Mouse (Mus musculus): ENCODE measurements around the gene Prpf19.

Prpf19 gene

GRCm38 (mm10) chr19:10914291-10914690 is 19.3 kb downstream of the Prpf19 start:
- CTCF ChIA-PET = interaction anchor here in 1 of 4 experiments (0.9 to 1.9 kb wide), 3 partner anchors 10 to 65 kb away, joined by 5 to 6 read pairs (median 5); partner anchors contain the start of gene Ptgdr2
- POLR2A ChIA-PET = interaction anchor here in 3 of 4 experiments (0.6 to 3.4 kb wide), 13 partner anchors 9 to 1032 kb away, joined by 3 to 13 read pairs (median 4); partner anchors contain the start of genes Ccdc86 (in 2 of the 3), Prpf19 (in 1 of the 3), Ptgdr2 (in 1 of the 3) and Tmem109 (in 1 of the 3)

GRCm38 (mm10) chr19:10914870-10915269 is 19.8 kb downstream of the Prpf19 start:
- POLR2A ChIA-PET = interaction anchor here in 3 of 4 experiments (0.6 to 3.4 kb wide), 12 partner anchors 10 to 1031 kb away, joined by 3 to 13 read pairs (median 4); partner anchors contain the start of genes Ccdc86 (in 2 of the 3), Prpf19 (in 1 of the 3), Ptgdr2 (in 1 of the 3) and Tmem109 (in 1 of the 3)

GRCm38 (mm10) chr19:10916506-10916905 is 21.5 kb downstream of the Prpf19 start:
- POLR2A ChIA-PET = interaction anchor here in 3 of 4 experiments (0.7 to 3.4 kb wide), 13 partner anchors 8 to 782 kb away, joined by 3 to 13 read pairs (median 4); partner anchors contain the start of genes Prpf19 (in 2 of the 3) and Ccdc86 (in 1 of the 3)

More at GRCm38 (mm10) chr19:10914870-10915269, 19.8 kb downstream of the Prpf19 start:
- CTCF ChIA-PET = interaction anchor here in 2 of 4 experiments (0.6 to 1.9 kb wide), 5 partner anchors 10 to 200 kb away, joined by 3 to 6 read pairs (median 5); partner anchors contain the start of gene Ptgdr2 (in 1 of the 2)

GRCm38 (mm10) chr19:10918321-10918991 is 23.4 kb downstream of the Prpf19 start:
- POLR2A ChIA-PET = interaction anchor here in 2 of 4 experiments (0.8 to 2.2 kb wide), 6 partner anchors 10 to 31 kb away, joined by 3 to 7 read pairs (median 4); partner anchors contain the start of gene Ccdc86 (in 2 of the 2)
- CTCF ChIA-PET = interaction anchor here in 2 of 4 experiments (0.8 to 1.5 kb wide), 4 partner anchors 9 to 209 kb away, joined by 3 to 6 read pairs (median 4); no protein-coding TSS in a partner anchor

More at GRCm38 (mm10) chr19:10916506-10916905, 21.5 kb downstream of the Prpf19 start:
- CTCF ChIA-PET = interaction anchor here in 3 of 4 experiments (0.6 to 1.6 kb wide), 7 partner anchors 9 to 202 kb away, joined by 3 to 8 read pairs (median 3); no protein-coding TSS in a partner anchor

- ChIA-PET POLR2A (interaction anchor here in 2 of 4 experiments (1.3 to 2.2 kb wide), 6 partner anchors 11 to 28 kb away, joined by 5 to 8 read pairs (median 6); partner anchors contain the start of genes Ccdc86 (in 1 of the 2) and Ptgdr2 (in 1 of the 2)), CTCF (interaction anchor here in 2 of 4 experiments (0.5 to 2.0 kb wide), 5 partner anchors 12 to 280 kb away, joined by 3 to 11 read pairs (median 5); partner anchors contain the start of gene Ptgdr2 (in 1 of the 2))
Measured at GRCm38 (mm10) chr19:10920532-10920931, 25.5 kb downstream of the Prpf19 start, which contains the start of gene Zp1. Gene Zp1 (minus strand): TSS chr19:10920632.

- ChIA-PET CTCF (interaction anchor here in 2 of 4 experiments (0.6 to 2.0 kb wide), 4 partner anchors 12 to 22 kb away, joined by 3 to 11 read pairs (median 3); partner anchors contain the start of gene Ptgdr2 (in 1 of the 2)), POLR2A (interaction anchor here in 1 of 4 experiments (1.9 kb wide), 1 partner anchor 16 kb away, joined by 5 read pairs; the partner anchor contains the start of gene Ptgdr2)
Measured at GRCm38 (mm10) chr19:10921058-10921457, 26.0 kb downstream of the Prpf19 start.

GRCm38 (mm10) chr19:10924220-10924619 is 29.2 kb downstream of the Prpf19 start:
- ChIA-PET CTCF (interaction anchor here in 1 of 4 experiments (1.1 kb wide), 1 partner anchor 12 kb away, joined by 3 read pairs; no protein-coding TSS in a partner anchor), POLR2A (interaction anchor here in 2 of 4 experiments (1.0 to 1.2 kb wide), 2 partner anchors 25 kb away, joined by 3 to 4 read pairs; partner anchors contain the start of gene Ccdc86 (in 1 of the 2))

- ChIA-PET POLR2A (interaction anchor here in 2 of 4 experiments (1.1 to 1.3 kb wide), 3 partner anchors 15 to 21 kb away, joined by 3 to 4 read pairs (median 4); no protein-coding TSS in a partner anchor), CTCF (interaction anchor here in 1 of 4 experiments (1.0 kb wide), 1 partner anchor 53 kb away, joined by 4 read pairs; no protein-coding TSS in a partner anchor)
Measured at GRCm38 (mm10) chr19:10926123-10926621, 31.1 kb downstream of the Prpf19 start.

GRCm38 (mm10) chr19:10926666-10927065 is 31.6 kb downstream of the Prpf19 start:
- POLR2A ChIA-PET = interaction anchor here in 3 of 4 experiments (0.6 to 1.3 kb wide), 9 partner anchors 11 to 203 kb away, joined by 3 to 9 read pairs (median 4); partner anchors contain the start of gene Ptgdr2 (in 1 of the 3)
- CTCF ChIA-PET = interaction anchor here in 3 of 4 experiments (0.5 to 1.0 kb wide), 5 partner anchors 53 to 285 kb away, joined by 3 to 8 read pairs (median 3); no protein-coding TSS in a partner anchor

GRCm38 (mm10) chr19:10930641-10931040 is 35.6 kb downstream of the Prpf19 start:
- POLR2A ChIA-PET = interaction anchor here in 1 of 4 experiments (1.3 kb wide), 1 partner anchor 23 kb away, joined by 3 read pairs; no protein-coding TSS in a partner anchor
- CTCF ChIA-PET = interaction anchor here in 1 of 4 experiments (0.7 kb wide), 1 partner anchor 70 kb away, joined by 3 read pairs; no protein-coding TSS in a partner anchor

- POLR2A ChIA-PET = no interaction called here
- CTCF ChIA-PET = interaction anchor here in 3 of 4 experiments (0.7 to 3.4 kb wide), 6 partner anchors 26 to 226 kb away, joined by 3 to 24 read pairs (median 4); no protein-coding TSS in a partner anchor
Measured at GRCm38 (mm10) chr19:10935029-10935428, 40.0 kb downstream of the Prpf19 start.

- POLR2A ChIA-PET = interaction anchor here in 3 of 4 experiments (0.5 to 5.0 kb wide), 7 partner anchors 13 to 1075 kb away, joined by 3 to 29 read pairs (median 4); partner anchors contain the start of genes Ccdc86 (in 2 of the 3) and Prpf19 (in 1 of the 3)
- CTCF ChIA-PET = interaction anchor here (0.6 to 3.4 kb wide), 26 partner anchors 8 to 227 kb away, joined by 3 to 24 read pairs (median 3); partner anchors contain the start of genes Ccdc86 (in 1 of the 4) and Zp1 (in 1 of the 4)
Measured at GRCm38 (mm10) chr19:10936077-10936476, 41.0 kb downstream of the Prpf19 start.

- ChIA-PET POLR2A (interaction anchor here in 3 of 4 experiments (0.5 to 5.0 kb wide), 24 partner anchors 10 to 331 kb away, joined by 3 to 29 read pairs (median 3); partner anchors contain the start of genes Ccdc86 (in 2 of the 3), Prpf19 (in 1 of the 3) and Zp1 (in 1 of the 3)), CTCF (interaction anchor here (0.6 to 3.4 kb wide), 26 partner anchors 9 to 396 kb away, joined by 3 to 24 read pairs (median 4); partner anchors contain the start of genes Ccdc86 (in 1 of the 4) and Zp1 (in 1 of the 4))
Measured at GRCm38 (mm10) chr19:10937110-10937563, 42.1 kb downstream of the Prpf19 start, which contains the start of gene Ptgdr2. Gene Ptgdr2 (plus strand): TSS chr19:10937160.

GRCm38 (mm10) chr19:10938771-10939170 is 43.7 kb downstream of the Prpf19 start:
- ChIA-PET POLR2A (interaction anchor here in 2 of 4 experiments (0.6 to 5.0 kb wide), 7 partner anchors 10 to 264 kb away, joined by 3 to 29 read pairs (median 4); partner anchors contain the start of gene Ccdc86 (in 2 of the 2)), CTCF (interaction anchor here in 3 of 4 experiments (1.2 to 2.4 kb wide), 5 partner anchors 31 to 41 kb away, joined by 3 to 15 read pairs (median 11); no protein-coding TSS in a partner anchor)

- POLR2A ChIA-PET = interaction anchor here in 3 of 4 experiments (1.1 to 5.0 kb wide), 8 partner anchors 9 to 415 kb away, joined by 3 to 29 read pairs (median 3); partner anchors contain the start of genes Ccdc86 (in 2 of the 3) and Cpsf7 (in 1 of the 3)
Measured at GRCm38 (mm10) chr19:10940097-10940800, 45.2 kb downstream of the Prpf19 start.

More at GRCm38 (mm10) chr19:10940097-10940800, 45.2 kb downstream of the Prpf19 start:
- CTCF ChIA-PET = interaction anchor here in 1 of 4 experiments (0.9 to 2.3 kb wide), 5 partner anchors 12 to 43 kb away, joined by 3 to 9 read pairs (median 3); no protein-coding TSS in a partner anchor

All from embryonic stem cell, embryonic (primary cell).